Mouse (Mus musculus) cerebellum, postnatal 14 days (tissue): ENCODE data around the gene Capn2.

Experiments
- DNase-seq, 2 experiments: peaks; one replicate each; pipeline ENCODE4 v3.0.0; 2021; ENCODE audit warnings: mixed read lengths in 2 of 2

The Capn2 gene

GRCm38 (mm10) chr1:182500224-182500623 is 17.2 kb downstream of the Capn2 start:
- DNase-seq: no peak

- DNase-seq: peak in 1 of 2 experiments; percentile 20
These were observed 17.8 kb downstream of the Capn2 start for GRCm38 (mm10) chr1:182499443-182500089.

GRCm38 (mm10) chr1:182497736-182498135 is 19.7 kb downstream of the Capn2 start:
- DNase-seq: no peak

- no peak for DNase-seq
These were observed 20.7 kb downstream of the Capn2 start for GRCm38 (mm10) chr1:182496685-182497084.

GRCm38 (mm10) chr1:182494285-182495145 is 22.9 kb downstream of the Capn2 start:
- no peak for DNase-seq

GRCm38 (mm10) chr1:182491839-182492238 is 25.6 kb downstream of the Capn2 start:
- DNase-seq: no peak

GRCm38 (mm10) chr1:182490568-182490967 is 26.8 kb downstream of the Capn2 start:
- no peak for DNase-seq

GRCm38 (mm10) chr1:182489803-182490452 is 27.5 kb downstream of the Capn2 start:
- DNase-seq: peak; percentile 91 to 94

- DNase-seq: no peak
These were observed 28.9 kb downstream of the Capn2 start for GRCm38 (mm10) chr1:182488503-182488902.

- no peak for DNase-seq
These were observed 33.5 kb downstream of the Capn2 start for GRCm38 (mm10) chr1:182483910-182484274.

GRCm38 (mm10) chr1:182482991-182483909 is 34.2 kb downstream of the Capn2 start:
- DNase-seq: no peak

- DNase-seq: no peak
These were observed 35.6 kb downstream of the Capn2 start for GRCm38 (mm10) chr1:182481646-182482295.

- DNase-seq: no peak
These were observed 36.3 kb downstream of the Capn2 start for GRCm38 (mm10) chr1:182481138-182481537.

- no peak for DNase-seq
These were observed 38.5 kb downstream of the Capn2 start for GRCm38 (mm10) chr1:182478935-182479334.

- no peak for DNase-seq
These were observed 42.2 kb downstream of the Capn2 start for GRCm38 (mm10) chr1:182475005-182475796.

GRCm38 (mm10) chr1:182465978-182466377 is 51.4 kb downstream of the Capn2 start:
- DNase-seq: peak; percentile 52 to 65

- no peak for DNase-seq
These were observed 52.1 kb downstream of the Capn2 start for GRCm38 (mm10) chr1:182465309-182465708.

GRCm38 (mm10) chr1:182461813-182462212 is 55.6 kb downstream of the Capn2 start:
- peak; percentile 94 to 98 for DNase-seq

- no peak for DNase-seq
These were observed 56.1 kb downstream of the Capn2 start for GRCm38 (mm10) chr1:182461261-182461660.

GRCm38 (mm10) chr1:182460291-182461244 is 56.8 kb downstream of the Capn2 start:
- DNase-seq: no peak
